Mouse (Mus musculus) lung, adult 2 months (tissue): ENCODE data around the gene Supt3.

Source experiments
- CTCF ChIP-seq: fragments of 200-500 bp; IDR thresholded peaks from 2 replicates; pipeline ENCODE4 v1.5.1; 2011; ENCODE audit warnings: mild to moderate bottlenecking, low read length, control low read depth; ENCODE audit not compliant: insufficient read depth
- POLR2A ChIP-seq: fragments of 200-500 bp; IDR thresholded peaks from 2 replicates; pipeline ENCODE4 v1.6.1; 2011; ENCODE audit warnings: low read depth, mild to moderate bottlenecking, control low read depth, low read length, borderline replicate concordance; ENCODE audit errors: extremely low read depth

- TF ChIP-seq CTCF (no peak), POLR2A (no peak)
These were observed 211.0 kb downstream of the Supt3 start for GRCm38 (mm10) chr17:44987964-44988363.
